Mouse (Mus musculus) stomach, embryonic 14.5 days (tissue): ENCODE data around the gene Lmf1. TPM values are rescaled to one million over a fixed set of nuclear protein-coding genes. Genes with fewer than 3 reads are reported as not detected.

Source experiments
- ATAC-seq: fragments of 200-750 bp; cut with Nextera tagmentation; 2 replicates; pipeline ENCODE4 v1.8.0; 2017; ENCODE audit warnings: low read depth, moderate TSS enrichment; ENCODE audit not compliant: insufficient number of reproducible peaks, insufficient read depth, low FRiP score
- H3K27ac ChIP-seq: fragments of 300-500 bp; sonication (generic); 2 replicates; pipeline ENCODE4 v1.5.1; 2014; ENCODE audit warnings: mild to moderate bottlenecking, low read length, moderate library complexity, mixed read lengths
- H3K27me3 ChIP-seq: fragments of 300-500 bp; sonication (generic); 2 replicates; pipeline ENCODE4 v1.6.1; 2014; ENCODE audit warnings: low read length, control low read depth, mixed read lengths; ENCODE audit not compliant: control insufficient read depth, insufficient read depth
- H3K36me3 ChIP-seq: fragments of 300-500 bp; sonication (generic); 2 replicates; pipeline ENCODE4 v1.6.1; 2014; ENCODE audit warnings: mild to moderate bottlenecking, control low read depth, low read length, moderate library complexity, mixed read lengths; ENCODE audit not compliant: control insufficient read depth, insufficient read depth
- H3K4me1 ChIP-seq: fragments of 300-500 bp; sonication (generic); 2 replicates; pipeline ENCODE4 v1.6.1; 2014; ENCODE audit warnings: low read length, control low read depth, mixed read lengths; ENCODE audit not compliant: control insufficient read depth, insufficient read depth
- H3K4me2 ChIP-seq: fragments of 300-500 bp; sonication (generic); replicated peaks from 2 replicates; pipeline ENCODE4 v1.6.1; 2014; ENCODE audit warnings: low read depth, low read length, control low read depth
- H3K4me3 ChIP-seq: fragments of 300-500 bp; sonication (generic); 2 replicates; pipeline ENCODE4 v1.5.1; 2014; ENCODE audit warnings: low read depth, low read length, control low read depth
- H3K9ac ChIP-seq: fragments of 300-500 bp; sonication (generic); replicated peaks from 2 replicates; pipeline ENCODE4 v1.6.1; 2014; ENCODE audit warnings: low read depth, mild to moderate bottlenecking, control low read depth, low read length, moderate library complexity, mixed read lengths
- H3K9me3 ChIP-seq: fragments of 300-500 bp; sonication (generic); 2 replicates; pipeline ENCODE4 v1.6.1; 2016; ENCODE audit warnings: low read depth, low read length, control low read depth; ENCODE audit not compliant: control insufficient read depth
- WGBS: fragments of 180-500 bp; shearing (Covaris S2); extraction: QIAGEN DNeasy Blood & Tissue Kit; methylation state at CpG from one replicate; pipeline ENCODE4 v1.1.7; 2014; 5-methylcytosine and 5-hydroxymethylcytosine counted together
- polyA plus RNA-seq: library from polyadenylated mRNA; unstranded; fragments of >200 nt; fragmentation: Nextera tagmentation; extraction: Ambion mirVana; gene quantifications from 2 replicates; pipeline ENCODE4 v1.2.1, GENCODE M21; 2014

The Lmf1 gene
- polyA plus RNA-seq, 1 experiment from 2014 or later: 30.1 TPM

GRCm38 (mm10) chr17:25555159-25555558, 23.7 kb upstream of the Lmf1 start:
- Histone ChIP-seq H3K9me3 (no peaks in the 10 kb centered on the region), H3K4me3 (no peak overlapping the region), H3K4me2 (no peak overlapping the region), H3K27me3 (0 out of 2 replicates have a peak, but pooled peaks cover 2% of the 10 kb centered on the region), H3K36me3 (no peaks in the 10 kb centered on the region), H3K4me1 (peaks cover 11% of the 10 kb centered on the region), H3K9ac (no peak overlapping the region), H3K27ac (no peak overlapping the region)
- no peak for ATAC-seq
- WGBS: 54% methylated on average over 3 of the region's 3 CpGs

GRCm38 (mm10) chr17:25555666-25556629, 22.9 kb upstream of the Lmf1 start:
- Histone ChIP-seq H3K4me3 (peak overlapping the region; percentile 4), H3K9ac (no peak overlapping the region), H3K4me1 (peaks cover 11% of the 10 kb centered on the region), H3K36me3 (no peaks in the 10 kb centered on the region), H3K27me3 (0 out of 2 replicates have a peak, but pooled peaks cover 2% of the 10 kb centered on the region), H3K27ac (no peak overlapping the region), H3K4me2 (peak overlapping the region; percentile 41), H3K9me3 (no peaks in the 10 kb centered on the region)
- 10% methylated on average over 29 of the region's 29 CpGs for WGBS
- ATAC-seq: no peak

GRCm38 (mm10) chr17:25556630-25557354, 22.1 kb upstream of the Lmf1 start:
- Histone ChIP-seq H3K27me3 (0 out of 2 replicates have a peak, but pooled peaks cover 2% of the 10 kb centered on the region), H3K36me3 (no peaks in the 10 kb centered on the region), H3K4me3 (peak overlapping the region; percentile 4), H3K4me2 (peak overlapping the region; percentile 41), H3K9me3 (no peaks in the 10 kb centered on the region), H3K4me1 (peaks cover 11% of the 10 kb centered on the region), H3K9ac (no peak overlapping the region), H3K27ac (no peak overlapping the region)
- WGBS: 9% methylated on average over 21 of the region's 21 CpGs
- ATAC-seq: peak; percentile 35; the same call in 1 of the 2 replicates

- H3K9me3 ChIP-seq: no peaks in the 10 kb centered on the region
- H3K4me3 ChIP-seq: no peak overlapping the region
- no peak overlapping the region for H3K27ac ChIP-seq
- H3K4me2 ChIP-seq: no peak overlapping the region
- 46% methylated on average over 4 of the region's 4 CpGs for WGBS
- H3K9ac ChIP-seq: no peak overlapping the region
- H3K4me1 ChIP-seq: peaks cover 11% of the 10 kb centered on the region
- H3K27me3 ChIP-seq: 0 out of 2 replicates have a peak, but pooled peaks cover 2% of the 10 kb centered on the region
- no peak for ATAC-seq
- no peaks in the 10 kb centered on the region for H3K36me3 ChIP-seq
These were observed 19.3 kb upstream of the Lmf1 start for GRCm38 (mm10) chr17:25559634-25560033.

GRCm38 (mm10) chr17:25560554-25561222, 18.2 kb upstream of the Lmf1 start:
- H3K27me3 ChIP-seq: 0 out of 2 replicates have a peak, but pooled peaks cover 2% of the 10 kb centered on the region
- H3K9ac ChIP-seq: no peak overlapping the region
- no peaks in the 10 kb centered on the region for H3K9me3 ChIP-seq
- no peak overlapping the region for H3K4me2 ChIP-seq
- H3K36me3 ChIP-seq: no peaks in the 10 kb centered on the region
- WGBS: 65% methylated on average over 5 of the region's 5 CpGs
- H3K27ac ChIP-seq: no peak overlapping the region
- H3K4me3 ChIP-seq: no peak overlapping the region
- peaks cover 11% of the 10 kb centered on the region for H3K4me1 ChIP-seq
- ATAC-seq: no peak

GRCm38 (mm10) chr17:25561223-25562028, 17.5 kb upstream of the Lmf1 start:
- Histone ChIP-seq H3K9me3 (no peaks in the 10 kb centered on the region), H3K27ac (no peak overlapping the region), H3K27me3 (0 out of 2 replicates have a peak, but pooled peaks cover 2% of the 10 kb centered on the region), H3K9ac (no peak overlapping the region), H3K4me3 (no peak overlapping the region), H3K4me2 (no peak overlapping the region), H3K4me1 (peaks cover 7% of the 10 kb centered on the region), H3K36me3 (no peaks in the 10 kb centered on the region)
- no peak for ATAC-seq
- WGBS: 80% methylated on average over 16 of the region's 16 CpGs

DNA sequence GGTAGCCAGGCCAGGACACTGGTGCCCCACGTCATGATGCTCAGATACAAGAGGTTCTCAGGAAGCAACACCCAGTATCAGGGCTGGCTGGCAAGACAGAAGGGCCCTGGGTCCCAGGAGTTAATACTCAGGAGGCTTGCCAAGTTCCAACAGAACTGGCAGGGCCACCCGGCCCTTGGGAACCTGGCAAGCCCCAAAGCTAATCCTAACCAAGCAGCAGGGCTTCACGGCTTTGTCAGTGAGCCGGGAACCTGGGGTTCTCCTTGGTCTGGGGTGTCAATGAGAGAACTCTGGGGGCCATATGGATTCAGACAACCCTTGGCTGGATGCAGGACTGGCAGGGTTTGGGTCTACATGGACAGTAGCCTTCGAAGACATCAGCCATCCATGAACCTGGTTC, 14.4 kb upstream of the Lmf1 start:
- Histone ChIP-seq H3K9me3 (no peaks in the 10 kb centered on the region), H3K4me2 (no peak overlapping the region), H3K4me3 (no peak overlapping the region), H3K9ac (no peak overlapping the region), H3K27me3 (peaks cover 9% of the 10 kb centered on the region), H3K36me3 (no peaks in the 10 kb centered on the region), H3K4me1 (no peaks in the 10 kb centered on the region), H3K27ac (no peak overlapping the region)
- ATAC-seq: no peak
- 82% methylated on average over 5 of the region's 5 CpGs for WGBS
